Mouse (Mus musculus) MEL-GATA-1-ER (cell line): ENCODE measurements around the gene Olfm2.

Source experiments
- DNase-seq: peaks from one replicate; pipeline ENCODE4 v3.0.0-alpha.2; 2012; ENCODE audit warnings: low read depth; ENCODE audit errors: extremely low read depth

Olfm2 gene

DNA sequence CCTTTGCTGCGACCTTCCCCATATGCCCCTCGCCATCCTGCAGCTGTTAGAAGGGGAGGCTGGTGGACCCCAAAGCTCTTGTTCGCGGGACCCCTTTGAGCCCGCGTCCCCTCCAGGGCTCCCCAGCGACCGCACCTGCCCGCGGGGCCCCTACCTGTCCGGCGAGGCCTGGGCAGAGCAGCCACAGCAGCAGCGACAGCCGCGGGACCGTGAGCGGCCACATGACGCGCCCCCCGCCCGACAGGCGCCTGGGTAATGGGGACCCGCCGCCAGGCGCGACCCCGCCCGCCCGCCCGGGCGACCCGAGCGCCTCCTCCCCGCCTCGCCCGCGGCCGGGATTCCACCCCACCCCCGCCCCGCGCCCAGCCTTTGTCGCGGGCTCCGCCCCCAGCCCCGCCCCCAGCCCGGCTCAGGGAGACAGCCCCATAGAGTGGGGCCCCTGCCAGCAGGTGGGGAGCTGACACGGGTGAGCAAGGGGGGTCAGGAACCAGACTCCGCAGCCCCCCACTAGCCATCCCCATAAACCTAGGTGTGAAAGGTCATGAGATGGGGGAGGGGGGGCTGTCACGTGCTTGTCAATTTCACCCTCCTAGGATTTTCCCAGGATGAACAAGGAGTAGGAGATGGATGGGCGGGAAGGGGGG, at the start of gene Olfm2:
Gene Olfm2 (minus strand): TSS at position 333 of the 644 bp plus-strand sequence.
- no peak for DNase-seq

DNA sequence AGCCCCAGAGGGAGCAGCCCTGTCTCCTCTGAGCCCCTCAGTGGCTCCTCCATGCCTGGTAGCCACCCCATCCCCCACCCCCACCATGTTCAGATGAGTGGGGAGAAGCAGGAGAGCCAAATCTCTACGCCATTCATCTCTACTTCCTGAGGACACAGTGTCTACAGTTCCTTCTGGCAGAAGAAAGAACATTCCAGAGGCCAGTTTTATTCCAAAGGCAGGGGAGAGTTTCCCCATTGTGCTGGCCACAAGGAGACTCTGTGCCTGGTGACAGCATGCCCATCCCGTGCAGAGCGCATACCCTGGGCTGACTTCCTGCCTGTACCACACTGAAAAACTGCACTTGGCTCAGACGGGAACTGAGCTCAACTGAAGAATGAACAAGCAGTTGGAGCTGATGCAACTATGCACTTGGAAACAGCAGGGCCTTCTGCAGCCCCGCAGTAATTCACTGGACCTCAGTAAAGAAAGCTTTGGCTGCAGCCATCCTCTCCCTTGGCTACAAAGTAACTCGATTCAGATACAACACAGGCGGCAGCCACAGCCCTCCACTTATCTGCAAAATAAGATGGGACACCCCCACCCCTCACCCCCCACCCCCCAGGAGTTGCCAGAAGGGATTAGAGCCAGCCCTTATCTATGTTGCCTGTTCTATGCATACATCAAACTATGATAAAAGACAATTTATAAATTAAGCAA, 48.1 kb upstream of the Olfm2 start:
- peak; percentile 52 for DNase-seq

DNA sequence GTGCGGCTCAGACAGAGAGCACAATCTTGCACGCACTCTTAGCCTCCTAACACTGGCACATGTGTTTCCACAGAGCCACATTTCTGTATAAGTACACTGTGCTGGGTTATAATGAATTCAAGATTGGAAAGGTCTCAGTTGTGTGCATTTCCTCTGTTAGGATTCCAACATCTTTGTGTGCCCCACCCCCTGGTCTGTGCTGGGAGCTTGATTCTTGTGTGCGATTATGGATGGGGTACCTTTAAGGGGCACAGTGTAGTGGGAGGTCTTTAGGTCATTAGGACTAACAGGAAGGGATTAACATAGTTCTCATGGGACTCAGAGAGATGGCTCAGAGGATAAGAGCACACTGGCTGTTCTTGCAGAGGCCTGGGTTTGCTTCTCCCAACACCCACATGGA, 44.2 kb upstream of the Olfm2 start:
- DNase-seq = no peak

DNA sequence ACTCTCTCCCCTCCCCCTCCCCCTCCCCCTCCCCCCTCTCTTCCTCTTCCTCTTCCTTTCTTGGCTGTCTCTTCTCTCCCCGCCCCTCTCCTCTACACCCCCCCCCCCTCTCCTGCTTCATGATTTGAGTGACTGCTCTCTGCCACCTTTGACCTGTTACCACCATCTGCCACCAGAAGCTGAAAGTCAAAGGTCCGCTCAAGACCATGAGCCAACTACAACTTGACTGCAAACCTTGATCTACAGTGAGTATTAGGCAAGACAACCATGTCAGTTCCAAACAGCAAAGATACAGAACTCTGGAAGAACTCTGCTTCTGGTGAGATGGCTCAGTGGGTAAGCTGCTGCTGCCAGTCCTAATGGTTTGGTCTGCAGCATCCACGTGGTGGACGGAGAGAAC, 43.5 kb upstream of the Olfm2 start:
- DNase-seq = no peak

DNA sequence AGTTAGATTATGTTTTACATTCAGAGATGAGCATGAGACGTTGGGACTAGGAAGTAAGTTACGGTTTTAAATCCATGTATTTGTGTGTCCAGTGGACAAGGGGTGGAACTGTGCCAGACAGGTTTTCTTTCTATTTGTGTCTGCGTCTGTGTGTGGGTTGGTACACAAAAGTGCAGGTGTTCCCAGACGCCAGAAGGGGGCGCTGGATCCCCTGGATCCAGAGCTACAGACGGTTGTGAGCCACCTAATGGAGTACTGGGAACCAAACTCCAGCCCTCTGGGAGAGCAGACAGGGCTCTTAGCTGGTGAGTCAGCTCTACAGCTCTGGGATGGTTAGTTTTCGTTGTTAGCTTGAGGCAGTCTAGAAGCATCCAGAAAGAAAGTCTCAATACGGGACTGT, 41.8 kb upstream of the Olfm2 start:
- DNase-seq = no peak

DNA sequence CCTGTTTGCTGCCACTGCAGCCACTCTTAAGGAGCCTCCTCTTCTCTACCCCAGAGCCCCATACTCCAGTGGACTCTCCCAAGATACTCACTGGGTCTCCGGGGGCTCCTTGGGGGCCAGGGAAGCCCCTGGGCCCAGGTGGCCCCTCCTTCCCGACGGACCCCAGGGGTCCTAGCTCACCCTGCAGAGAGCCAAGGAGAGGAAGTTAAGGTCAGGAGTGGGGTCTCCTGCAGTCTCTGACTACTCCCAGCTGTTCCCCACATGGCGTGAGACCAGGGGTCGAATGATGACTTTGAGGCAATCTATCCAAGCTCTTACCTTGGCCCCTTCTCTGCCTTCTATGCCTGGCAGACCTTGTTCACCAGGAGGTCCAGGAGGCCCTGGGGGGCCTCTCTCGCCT, 38.9 kb upstream of the Olfm2 start:
- DNase-seq = no peak

DNA sequence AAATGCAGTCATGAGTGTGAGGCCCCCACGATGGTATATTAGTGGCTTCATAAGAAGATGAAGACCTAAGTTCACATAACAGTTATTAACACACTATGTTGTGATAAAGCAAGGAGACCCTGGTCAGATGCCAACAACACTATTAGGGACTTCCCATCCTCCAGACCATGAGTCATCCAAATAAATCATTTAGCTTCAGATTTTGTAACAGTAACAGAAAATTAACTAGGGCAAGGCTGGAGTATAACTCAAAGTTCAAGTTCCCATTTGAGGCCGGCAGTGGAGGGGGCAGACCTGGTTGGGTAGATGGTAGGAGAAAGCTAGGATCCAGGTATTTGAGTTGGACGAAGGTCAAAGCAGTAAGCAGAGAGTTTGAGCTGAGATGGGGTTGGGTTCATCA, 35.1 kb upstream of the Olfm2 start:
- DNase-seq = no peak

DNA sequence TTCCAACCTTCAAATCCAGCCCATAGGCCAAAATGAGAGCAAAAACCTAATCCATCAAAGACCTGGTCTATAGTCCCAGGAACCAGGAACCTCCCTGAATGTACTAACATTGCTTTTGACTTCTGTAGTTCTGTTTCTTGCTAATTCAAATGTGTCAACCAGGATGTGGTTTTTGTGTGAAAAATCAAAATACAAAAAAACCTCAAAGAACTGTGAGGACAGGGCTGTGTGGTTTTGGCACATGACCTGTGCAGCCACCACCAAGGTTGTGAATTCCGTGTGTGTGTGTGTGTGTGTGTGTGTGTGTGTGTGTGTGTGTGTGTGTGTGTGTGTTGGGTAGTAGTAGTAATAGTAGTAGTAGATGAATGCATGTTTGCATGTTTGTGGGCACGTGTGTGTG, 19.1 kb upstream of the Olfm2 start:
- DNase-seq = no peak

DNA sequence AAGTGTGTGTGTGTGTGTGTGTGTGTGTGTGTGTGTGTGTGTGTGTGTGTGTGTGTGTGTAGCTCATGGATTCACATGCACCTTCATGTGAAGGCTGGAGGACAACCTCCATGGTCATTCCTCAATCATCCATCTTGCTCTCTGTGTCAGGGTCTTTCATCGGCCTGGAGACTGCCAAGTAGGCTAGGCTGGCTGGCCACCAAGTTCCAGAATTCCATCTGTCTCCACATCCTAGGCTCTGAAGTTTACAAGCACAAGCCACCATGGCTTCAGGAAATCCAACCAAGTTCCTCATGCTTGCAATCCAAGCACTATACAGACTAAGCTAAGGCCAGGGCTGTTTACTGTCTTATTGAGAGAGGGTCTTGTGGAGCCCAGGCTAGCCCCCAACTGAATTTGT, 16.9 kb upstream of the Olfm2 start:
- no peak for DNase-seq

DNA sequence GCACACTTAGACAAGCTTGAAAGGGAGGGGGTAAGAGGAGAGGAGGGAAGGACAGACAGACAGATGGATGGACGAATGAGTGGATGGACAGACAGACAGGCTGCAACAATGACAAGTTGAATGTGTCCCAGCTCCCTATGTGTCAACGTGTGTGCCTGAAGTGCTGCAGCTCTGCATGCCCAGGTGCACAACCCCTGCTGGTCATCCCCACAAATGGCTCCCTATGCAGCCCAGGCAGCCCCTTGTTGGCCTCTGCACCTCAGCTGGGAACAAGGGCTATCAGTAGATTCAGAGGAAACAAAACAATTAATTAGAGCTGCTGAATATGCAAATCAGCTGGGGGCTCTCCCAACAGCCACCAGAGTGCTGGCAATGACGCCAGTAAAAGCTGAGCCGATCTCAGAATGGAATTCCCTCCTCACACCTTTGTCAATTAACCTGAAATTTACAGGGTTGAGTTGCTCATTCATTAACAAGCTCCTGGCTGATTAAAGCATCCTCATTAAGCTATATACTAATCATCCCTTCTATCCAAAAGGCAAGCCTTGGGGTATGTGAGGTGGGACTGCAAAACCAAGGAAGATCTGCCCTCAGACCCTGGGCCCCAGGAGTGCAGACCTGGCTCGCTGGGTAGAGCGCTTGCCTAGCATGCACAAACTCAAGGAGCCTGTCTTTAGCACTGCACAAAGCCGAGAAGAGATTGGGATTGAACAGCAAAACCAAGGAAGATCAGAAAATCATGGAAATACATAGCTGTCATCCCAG, 16.2 kb upstream of the Olfm2 start:
- no peak for DNase-seq

DNA sequence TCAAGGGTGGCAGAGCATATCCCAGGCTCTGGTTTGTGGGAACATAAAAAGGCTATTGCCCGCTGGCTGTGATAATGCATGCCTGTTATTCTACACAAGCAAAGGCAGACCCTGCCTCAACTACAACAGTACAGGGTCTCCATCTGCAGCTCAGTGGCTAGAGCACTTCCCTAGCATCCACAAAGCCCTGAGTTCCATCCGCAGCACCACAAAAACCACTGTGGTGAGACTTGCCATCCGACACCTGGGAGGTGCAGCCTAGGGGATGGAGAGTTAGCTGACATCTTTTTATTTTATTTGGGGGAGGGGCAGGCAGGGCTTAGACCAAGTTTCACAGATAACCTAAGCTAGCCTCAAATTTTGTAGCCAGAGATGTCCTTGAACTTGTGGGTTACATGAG, 15.2 kb upstream of the Olfm2 start:
- DNase-seq = no peak

DNA sequence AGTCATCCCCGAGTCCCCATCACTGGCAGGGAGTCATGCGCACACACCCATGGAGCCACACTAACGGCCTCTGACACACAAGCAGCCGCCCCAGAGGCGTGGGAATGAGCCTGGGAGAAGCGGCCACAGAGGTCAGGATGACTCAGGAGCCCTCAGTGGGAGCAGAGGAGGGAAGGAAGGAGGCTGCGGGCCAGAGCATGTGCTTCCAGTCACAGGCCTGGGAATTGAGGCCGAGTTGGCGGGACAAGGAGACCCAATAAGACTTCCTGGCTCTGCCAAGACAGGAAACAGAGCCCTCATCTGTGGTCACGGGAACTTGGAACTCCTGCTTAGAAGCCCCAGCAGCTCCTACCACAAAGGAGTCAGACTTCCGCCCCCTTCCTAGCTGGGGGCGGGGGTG, 14.7 kb upstream of the Olfm2 start:
- DNase-seq = no peak

DNA sequence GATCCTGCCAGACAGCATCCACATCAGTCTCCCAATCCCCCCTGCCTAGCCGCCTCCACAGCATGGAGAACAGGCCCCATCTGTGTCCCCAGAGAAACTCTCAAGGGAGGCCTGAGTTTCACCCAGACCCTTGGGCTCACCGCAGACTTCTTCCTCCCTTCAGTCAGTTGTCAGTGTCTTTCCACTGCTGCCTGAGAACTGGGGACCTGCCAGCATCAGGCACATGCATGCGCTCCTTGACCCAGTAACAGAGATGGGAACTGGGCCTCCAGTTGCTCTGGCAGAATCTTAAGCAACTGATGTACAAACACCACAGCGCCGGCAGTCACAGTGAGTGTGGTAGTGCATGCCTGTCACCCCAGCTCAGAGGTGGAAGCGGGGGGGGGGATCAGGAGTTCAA, 12.7 kb upstream of the Olfm2 start:
- no peak for DNase-seq

DNA sequence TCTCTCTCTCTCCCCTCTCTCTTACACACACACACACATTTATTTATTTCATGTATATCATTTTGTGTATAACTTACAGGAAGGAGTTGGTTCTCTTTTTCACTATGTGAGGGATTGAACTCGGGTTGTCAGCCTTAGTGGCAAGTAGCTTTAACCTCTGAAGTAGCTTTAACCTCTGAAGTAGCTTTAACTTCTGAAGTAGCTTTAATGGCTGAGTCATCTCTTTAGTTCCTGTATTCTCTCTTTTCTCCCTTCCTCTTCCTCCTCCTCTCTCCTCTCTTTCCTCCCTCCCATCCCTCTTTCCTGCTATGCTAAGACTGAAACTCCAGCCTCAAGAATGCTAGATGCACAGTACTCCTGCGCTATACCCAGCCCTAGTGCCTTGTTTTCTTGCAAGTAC, 12.1 kb upstream of the Olfm2 start:
- DNase-seq = no peak

DNA sequence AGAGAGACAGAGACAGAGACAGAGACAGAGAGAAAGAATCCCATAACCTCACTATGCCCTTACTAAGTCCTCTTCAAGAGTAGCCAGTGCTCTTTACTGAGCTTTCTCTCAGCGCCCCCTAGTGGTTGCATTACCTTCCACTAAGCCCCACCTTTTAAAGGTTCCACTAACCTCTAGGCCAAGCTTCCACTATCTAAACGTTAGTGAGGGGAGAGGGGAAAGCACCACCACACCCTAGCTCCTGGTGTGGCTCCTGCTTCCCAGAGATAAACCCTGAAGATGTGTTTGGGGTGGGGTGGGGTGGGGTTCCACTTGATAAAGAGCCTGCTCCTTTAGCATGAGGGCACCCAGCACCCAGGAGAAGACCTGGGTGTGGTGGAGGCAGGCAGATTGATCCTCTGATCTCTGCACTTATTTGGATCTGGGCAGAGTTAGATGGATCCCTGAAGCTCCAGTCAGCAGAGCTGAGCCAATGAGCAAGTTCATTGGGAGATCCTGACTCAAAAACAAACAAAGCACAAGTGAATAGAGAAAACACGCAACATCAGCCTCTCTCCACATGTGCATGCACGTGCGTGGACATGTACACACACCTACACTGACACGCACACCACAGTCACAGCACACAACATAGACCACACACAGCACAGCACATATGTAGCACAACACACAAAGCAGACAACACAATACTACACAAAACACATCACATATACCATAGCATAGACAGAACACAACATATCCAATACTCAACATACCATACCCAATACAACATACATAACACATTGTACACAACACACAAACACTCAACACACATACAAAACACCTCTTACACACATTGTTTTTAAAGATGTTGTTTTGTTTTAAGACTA, 11.2 kb upstream of the Olfm2 start:
- DNase-seq = peak; percentile 99

DNA sequence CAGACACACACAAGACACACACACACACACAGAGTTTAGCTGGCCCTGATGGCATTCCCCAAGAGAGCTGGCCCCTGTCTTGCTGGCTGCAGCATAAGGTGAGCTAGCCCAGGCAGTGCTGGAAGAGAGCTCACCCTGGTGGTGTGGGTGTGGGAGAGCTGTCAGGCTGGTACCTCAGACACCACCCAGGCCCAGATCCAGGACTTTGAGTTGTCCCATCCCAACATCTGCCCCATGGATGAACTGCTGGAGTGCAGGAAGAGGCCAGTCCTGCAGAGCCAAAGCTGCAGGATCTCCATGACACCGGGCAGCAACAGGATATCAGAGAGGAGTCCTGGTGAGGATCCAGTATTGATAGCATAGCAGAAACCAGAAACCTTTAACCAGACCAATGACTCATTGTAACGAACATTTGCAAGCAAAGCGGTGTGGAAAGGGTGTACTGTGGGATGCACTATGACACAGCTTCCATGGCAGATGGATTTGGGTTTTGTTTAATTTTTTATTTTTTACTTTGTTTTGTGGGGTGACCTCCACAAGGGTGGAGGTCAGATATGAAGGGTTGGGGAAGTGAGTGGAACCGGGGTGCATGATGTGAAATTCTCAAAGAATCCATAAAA, 10.0 kb upstream of the Olfm2 start:
- no peak for DNase-seq

DNA sequence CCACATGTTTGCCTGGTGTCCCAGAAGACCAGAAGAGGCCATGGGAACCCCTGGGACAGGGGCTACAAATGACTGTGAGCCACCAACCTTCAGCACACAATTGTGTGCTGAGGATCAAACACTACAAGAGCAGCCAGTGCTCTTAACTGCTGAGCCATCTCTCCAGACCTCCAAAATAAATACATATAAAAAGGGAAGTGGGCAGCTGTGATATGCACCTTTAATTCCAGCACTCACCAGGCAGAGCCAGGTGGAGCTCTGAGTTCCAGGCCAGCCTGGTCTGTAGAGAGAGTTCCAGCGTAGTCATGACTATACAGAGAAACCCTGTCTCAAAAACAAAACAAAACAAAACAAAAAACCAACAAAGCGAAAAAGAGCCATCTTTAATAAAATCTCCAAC, 8.2 kb upstream of the Olfm2 start:
- DNase-seq = no peak

DNA sequence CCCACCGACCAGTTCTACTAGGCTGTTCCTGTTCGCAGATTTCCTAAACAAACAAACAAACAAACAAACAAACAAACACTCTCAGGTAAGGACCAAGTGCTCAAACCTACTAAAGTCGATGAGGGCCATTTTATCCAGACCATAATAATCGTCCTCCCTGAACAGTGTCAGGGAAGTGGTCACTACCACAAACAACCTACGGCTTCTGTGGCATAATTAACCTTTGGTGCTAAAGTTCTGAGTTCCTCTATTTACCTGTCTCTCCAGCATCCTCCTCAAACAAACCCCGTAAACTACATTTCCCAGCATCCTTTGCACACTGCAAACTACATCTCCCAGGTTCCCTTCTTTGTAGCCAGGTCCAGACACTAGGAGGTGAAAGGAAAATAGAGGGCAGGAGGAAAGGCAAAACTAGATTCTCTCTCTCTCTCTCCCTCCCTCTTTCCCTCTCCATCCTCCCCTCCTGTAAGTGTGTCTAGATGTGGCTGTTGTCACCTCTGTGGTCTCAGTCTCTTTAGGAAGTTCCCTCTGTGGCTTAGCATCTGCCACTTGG, 5.4 kb upstream of the Olfm2 start:
- DNase-seq = peak; percentile 56

DNA sequence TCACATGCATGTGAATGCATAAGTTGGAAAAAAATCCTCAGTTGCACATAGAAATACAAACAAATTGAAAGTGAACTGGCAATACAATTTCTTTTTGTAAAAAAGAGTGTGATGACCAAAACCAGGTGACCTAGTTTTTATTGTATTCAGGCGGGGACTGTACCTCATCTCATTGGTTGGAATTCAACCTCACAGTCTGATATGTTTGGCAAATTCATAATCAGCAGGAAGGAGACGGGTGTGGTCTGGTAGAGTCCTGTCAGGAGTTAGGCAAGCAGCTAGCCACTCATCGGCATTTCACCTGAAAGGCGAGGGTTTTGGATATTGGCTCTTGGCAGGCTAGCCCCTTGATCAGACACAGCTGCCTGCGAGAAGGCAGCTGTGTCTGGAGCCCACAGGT, 3.1 kb upstream of the Olfm2 start:
- DNase-seq = peak; percentile 65

DNA sequence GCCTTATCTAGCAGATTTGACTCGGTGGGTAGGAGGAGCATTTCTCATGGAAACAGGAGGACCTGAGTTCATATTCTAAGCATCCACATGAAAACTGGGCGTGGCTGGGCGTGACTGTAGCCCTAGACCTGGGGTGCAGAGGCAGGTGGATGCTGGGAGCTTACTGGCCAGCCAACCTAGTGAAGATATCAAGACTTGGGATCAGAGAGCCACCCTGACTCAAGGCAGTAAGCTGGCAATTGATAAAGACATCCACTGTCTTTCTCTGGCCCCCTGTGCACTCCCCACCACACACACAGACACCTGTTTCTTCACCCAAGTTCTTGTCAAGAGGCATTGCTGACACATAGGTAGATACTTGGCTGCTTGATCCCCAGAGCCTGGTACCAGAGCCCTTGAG, 2.4 kb upstream of the Olfm2 start:
- no peak for DNase-seq

DNA sequence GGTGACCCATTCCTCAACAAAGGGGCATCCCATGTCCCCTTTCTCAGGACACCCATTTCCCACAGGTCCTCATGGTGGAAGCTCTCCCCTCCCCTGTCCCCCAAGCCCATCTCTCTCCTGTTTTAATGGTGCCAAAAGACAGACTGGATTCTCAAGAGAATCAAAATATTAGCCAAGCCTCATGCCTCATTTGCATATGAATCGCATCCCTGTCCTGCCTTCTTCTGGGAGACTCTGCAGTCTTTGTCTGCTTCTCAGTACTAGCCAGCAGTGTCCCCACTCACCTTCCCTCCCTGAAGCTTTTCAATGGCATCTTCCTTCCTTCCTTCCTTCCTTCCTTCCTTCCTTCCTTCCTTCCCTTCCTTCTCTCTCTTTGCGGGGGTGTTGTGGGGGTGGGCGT, 1.5 kb upstream of the Olfm2 start:
- DNase-seq = no peak
